Comparison of ENCODE assay signal across 21 mouse cellular contexts in genomic region chr7:34636661-34637060, GRCm38 (mm10). TPM values are rescaled to one million over a fixed set of nuclear protein-coding genes. Genes with fewer than 3 reads are reported as not detected.
DNase-seq lines count a peak whose midpoint lies in the region; ATAC-seq and TF ChIP-seq lines count a peak whose summit lies in the region.
"Had no signal": no experiment of that assay in that cellular context is flagged by ENCODE, and none has a peak within 500 bp of the region (broad histone marks: within the 10 kb centered on the region; RNA-seq: fewer than 3 reads in every experiment).

No protein-coding gene starts in this region.

- peaks cover 30% of the 10 kb centered on the region for H3K36me3 ChIP-seq in embryonic facial prominence, embryonic 15.5 days
- peaks cover 44% of the 10 kb centered on the region for H3K36me3 ChIP-seq in embryonic facial prominence, embryonic 10.5 days (replicated peaks)
- H3K36me3 ChIP-seq: G1E had no signal

- no peak overlapping the region for H3K4me2 ChIP-seq in embryonic facial prominence, embryonic 15.5 days (replicated peaks)
- H3K4me2 ChIP-seq: embryonic facial prominence, embryonic 13.5 days; forebrain, embryonic 13.5 days; forebrain, embryonic 15.5 days had no signal

- peak; percentile 28 to 48 for DNase-seq in cerebellum, adult 2 months
- DNase-seq in cerebellum, postnatal 4 days (ENCODE audit: low spot score in 2 of 2) = no peak
- peak; percentile 33 to 71 for DNase-seq in cerebellum, postnatal 14 days
- DNase-seq in cerebellum, adult 9-10 months = no peak
- no peak for DNase-seq in embryonic facial prominence, embryonic 10.5 days (ENCODE audit: low spot score)
- DNase-seq: adrenal gland, adult 8-10 months; adrenal gland, postnatal 14 days; adrenal gland, postnatal 36 days; B cell, adult 2 months; cerebellum, adult 11-12 months; cerebellum, adult 8-10 months; forebrain, postnatal 0 days had no signal

- no peak overlapping the region for H3K4me3 ChIP-seq in cerebellum, adult 2 months (replicated peaks; ENCODE audit: insufficient read depth, low read depth, low read length)
- no peak overlapping the region for H3K4me3 ChIP-seq in embryonic facial prominence, embryonic 15.5 days (replicated peaks)
- H3K4me3 ChIP-seq in embryonic facial prominence, embryonic 10.5 days = no peak overlapping the region
- H3K4me3 ChIP-seq: embryonic facial prominence, embryonic 13.5 days; forebrain, embryonic 13.5 days; forebrain, embryonic 15.5 days had no signal

- no peak for ATAC-seq in embryonic facial prominence, embryonic 15.5 days (ENCODE audit: insufficient number of reproducible peaks, low FRiP score, low TSS enrichment, low read depth)
- ATAC-seq: activated CD4-positive, CD25-positive, alpha-beta regulatory T cell, adult 4 months; CD4-positive, CD25-positive, alpha-beta regulatory T cell, adult 4 months; forebrain, embryonic 13.5 days; forebrain, embryonic 15.5 days; forebrain, postnatal 0 days; Patski had no signal

- H3K9me3 ChIP-seq in embryonic facial prominence, embryonic 15.5 days (replicated peaks) = no peaks in the 10 kb centered on the region
- no peaks in the 10 kb centered on the region for H3K9me3 ChIP-seq in embryonic facial prominence, embryonic 10.5 days
- H3K9me3 ChIP-seq: embryonic facial prominence, embryonic 13.5 days; forebrain, embryonic 13.5 days; forebrain, embryonic 15.5 days had no signal

- no peaks in the 10 kb centered on the region for H3K27me3 ChIP-seq in cerebellum, adult 2 months (ENCODE audit: control insufficient read depth, insufficient read depth, low read length)
- H3K27me3 ChIP-seq in embryonic facial prominence, embryonic 15.5 days = no peaks in the 10 kb centered on the region
- no peaks in the 10 kb centered on the region for H3K27me3 ChIP-seq in embryonic facial prominence, embryonic 10.5 days (replicated peaks; ENCODE audit: low read depth, poor library complexity, severe bottlenecking)
- H3K27me3 ChIP-seq: CH12.LX; embryonic facial prominence, embryonic 13.5 days; forebrain, embryonic 13.5 days; forebrain, embryonic 15.5 days; Patski had no signal

- no peak overlapping the region for H3K9ac ChIP-seq in embryonic facial prominence, embryonic 15.5 days
- H3K9ac ChIP-seq: embryonic facial prominence, embryonic 13.5 days; forebrain, embryonic 13.5 days; forebrain, embryonic 15.5 days; forebrain, postnatal 0 days had no signal

- no peak for TF ChIP-seq POLR2A in cerebellum, adult 2 months (IDR thresholded peaks at IDR 0.05; ENCODE audit: borderline replicate concordance, insufficient read depth, low read length)

- H3K4me1 ChIP-seq in cerebellum, adult 2 months (ENCODE audit: control insufficient read depth, insufficient read depth, low read length) = no peaks in the 10 kb centered on the region; the same call in 1 of the 2 replicates
- 0 out of 2 replicates have a peak, but pooled peaks cover 10% of the 10 kb centered on the region for H3K4me1 ChIP-seq in embryonic facial prominence, embryonic 15.5 days
- no peaks in the 10 kb centered on the region for H3K4me1 ChIP-seq in embryonic facial prominence, embryonic 10.5 days
- H3K4me1 ChIP-seq: forebrain, embryonic 13.5 days; forebrain, embryonic 15.5 days had no signal

- 17% methylated on average over 4 of the region's 4 CpGs for WGBS in cerebellum, adult 2 months
- WGBS in embryonic facial prominence, embryonic 15.5 days = 83% methylated on average over 4 of the region's 4 CpGs
- 83% methylated on average over 4 of the region's 4 CpGs for WGBS in embryonic facial prominence, embryonic 10.5 days

- TF ChIP-seq CTCF in cerebellum, adult 2 months (IDR thresholded peaks at IDR 0.05; ENCODE audit: borderline replicate concordance, insufficient read depth, low read depth, low read length) = no peak

- no peak overlapping the region for H3K27ac ChIP-seq in cerebellum, adult 2 months (ENCODE audit: insufficient read depth, low read length)
- peak overlapping the region; percentile 51; the same call in 1 of the 2 replicates for H3K27ac ChIP-seq in embryonic facial prominence, embryonic 15.5 days (replicated peaks)
- no peak overlapping the region for H3K27ac ChIP-seq in embryonic facial prominence, embryonic 10.5 days (replicated peaks)
- H3K27ac ChIP-seq: embryonic facial prominence, embryonic 13.5 days; forebrain, embryonic 13.5 days; forebrain, embryonic 15.5 days had no signal

RNA-seq across cellular contexts. Expression of gene Kctd15, which starts 19.9 kb away (rescaled TPM):
- 16.5 and 17.5 TPM in 2 replicates for polyA plus RNA-seq in cerebellum, adult 2 months (2012; rRNA removed)
- polyA plus RNA-seq in embryonic facial prominence, embryonic 15.5 days (2015; fragmentation: Nextera tagmentation; extraction: Ambion mirVana) = 37.7 and 39.1 TPM in 2 replicates
- polyA plus RNA-seq in embryonic facial prominence, embryonic 10.5 days (2016; fragmentation: Nextera tagmentation; extraction: Ambion mirVana) = 61.1 and 63.8 TPM in 2 replicates
- polyA plus RNA-seq: activated CD4-positive, CD25-positive, alpha-beta regulatory T cell, adult 4 months; CD4-positive, CD25-positive, alpha-beta regulatory T cell, adult 4 months; G1E had no signal

Comparison
In these comparisons a context has a peak if more than half of its experiments do, and no peak if none do; other contexts are left out.
1. DNase-seq: peak in cerebellum, adult 2 months (2 of 2) and cerebellum, postnatal 14 days (2 of 2); none in cerebellum, postnatal 4 days (0 of 2), cerebellum, adult 9-10 months (single experiment) and embryonic facial prominence, embryonic 10.5 days (single experiment).